Mouse (Mus musculus): ENCODE results near the gene Arx. TPM values are rescaled to one million over a fixed set of nuclear protein-coding genes. Genes with fewer than 3 reads are reported as not detected.

Gene Arx
- under 1 TPM in 1 of 2 experiments, not detected in 1; 0.02 TPM for polyA plus RNA-seq (2012; fragmentation: generic; extraction: Trizol)

GRCm38 (mm10) chrX:93286291-93286893 lies at the start of gene Arx:
Gene Arx, plus strand, starts transcription at chrX:93286445.

All from C3H10T1/2 (cell line).